Mouse (Mus musculus) G1E-ER4 (cell line): Measurements from ENCODE around the gene Gm20388. TPM values are rescaled to one million over a fixed set of nuclear protein-coding genes. Genes with fewer than 3 reads are reported as not detected.

ENCODE experiments used
- GATA1 ChIP-seq: IDR thresholded peaks from one replicate; pipeline ENCODE4 v1.8.0; 2012; ENCODE audit warnings: low read length, inconsistent platforms
- polyA plus RNA-seq: library from polyadenylated mRNA; stranded (reverse); fragments of >175 nt; gene quantifications from 2 replicates; pipeline ENCODE4 v1.2.3, GENCODE M21; 2012

Gm20388 gene
- polyA plus RNA-seq, 1 experiment, result not detected

GRCm38 (mm10) chr8:121218486-121218885 lies 1307.8 kb downstream of the Gm20388 start:
- no peak for TF ChIP-seq GATA1

- TF ChIP-seq GATA1, result no peak
Observed at GRCm38 (mm10) chr8:121220103-121220899, 1309.7 kb downstream of the Gm20388 start.

GRCm38 (mm10) chr8:121224709-121225108 lies 1314.1 kb downstream of the Gm20388 start:
- TF ChIP-seq GATA1, result no peak

GRCm38 (mm10) chr8:121227756-121228155 lies 1317.1 kb downstream of the Gm20388 start:
- TF ChIP-seq GATA1, result no peak

- no peak for TF ChIP-seq GATA1
Observed at GRCm38 (mm10) chr8:121228892-121229291, 1318.3 kb downstream of the Gm20388 start.

GRCm38 (mm10) chr8:121229550-121229949 lies 1318.9 kb downstream of the Gm20388 start:
- no peak for TF ChIP-seq GATA1

GRCm38 (mm10) chr8:121233196-121233595 lies 1322.6 kb downstream of the Gm20388 start:
- TF ChIP-seq GATA1, result no peak

- no peak for TF ChIP-seq GATA1
Observed at GRCm38 (mm10) chr8:121234915-121235314, 1324.3 kb downstream of the Gm20388 start.

- no peak for TF ChIP-seq GATA1
Observed at GRCm38 (mm10) chr8:121239640-121240039, 1329.0 kb downstream of the Gm20388 start.

GRCm38 (mm10) chr8:121241761-121242552 lies 1331.3 kb downstream of the Gm20388 start:
- TF ChIP-seq GATA1, result no peak

- no peak for TF ChIP-seq GATA1
Observed at GRCm38 (mm10) chr8:121242671-121243070, 1332.0 kb downstream of the Gm20388 start.

GRCm38 (mm10) chr8:121248823-121249222 lies 1338.2 kb downstream of the Gm20388 start:
- no peak for TF ChIP-seq GATA1

- no peak for TF ChIP-seq GATA1
Observed at GRCm38 (mm10) chr8:121249433-121249832, 1338.8 kb downstream of the Gm20388 start.

- TF ChIP-seq GATA1, result no peak
Observed at GRCm38 (mm10) chr8:121251089-121251488, 1340.4 kb downstream of the Gm20388 start.

- no peak for TF ChIP-seq GATA1
Observed at GRCm38 (mm10) chr8:121255727-121256265, 1345.2 kb downstream of the Gm20388 start.

- TF ChIP-seq GATA1, result no peak
Observed at GRCm38 (mm10) chr8:121258126-121258792, 1347.6 kb downstream of the Gm20388 start.
